In the genomic region with DNA sequence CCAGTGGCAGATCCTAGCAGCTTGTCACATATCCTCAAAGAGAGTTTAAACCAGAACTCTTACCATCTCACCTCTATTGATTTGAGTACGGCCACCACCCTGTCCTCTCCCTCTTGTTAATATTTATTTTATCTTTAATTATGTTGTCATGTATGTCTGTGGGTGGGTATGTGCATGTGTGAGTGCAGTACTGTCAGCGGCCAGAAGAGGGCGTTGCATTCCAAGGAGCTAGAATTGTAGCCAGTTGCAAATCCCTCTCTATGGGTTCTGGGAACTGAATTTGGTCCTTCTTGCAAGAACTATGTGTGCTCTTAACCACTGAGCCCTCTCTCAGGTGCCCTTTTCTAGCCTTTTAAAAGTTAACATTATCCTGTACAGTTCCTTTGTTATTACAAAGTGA, we compare ENCODE assay signal across 22 mouse cellular contexts.
A peak's percentile ranks its signal among the peaks of the same experiment; 100 is the strongest.
DNase-seq lines count a peak whose midpoint lies in the region; ATAC-seq and TF ChIP-seq lines count a peak whose summit lies in the region.
"Had no signal": no experiment of that assay in that cellular context is flagged by ENCODE, and none has a peak within 500 bp of the region (broad histone marks: within the 10 kb centered on the region; RNA-seq: fewer than 3 reads in every experiment).

No protein-coding gene starts in this region.

- DNase-seq in heart, adult 2 months, result no peak
- DNase-seq in heart, adult 11 months, result no peak
- no peak for DNase-seq in liver, postnatal 0 days
- DNase-seq in liver, embryonic 11.5 days (ENCODE audit: low spot score), result no peak
- peak; percentile 17 for DNase-seq in ES-CJ7 (ENCODE audit: low read depth, low spot score)
- peak; percentile 40 for DNase-seq in induced T-regulatory cell, adult 2 months (ENCODE audit: low read depth)
- DNase-seq: adrenal gland, postnatal 25 days; cerebellum, adult 2 months; cerebellum, postnatal 36 days; gastrocnemius, postnatal 36 days; kidney, adult 9 months; lung, adult 18-20 months; right cerebral cortex, postnatal 14 days; spleen, adult 18-20 months; thymus, adult 2 months had no signal

- H3K9ac ChIP-seq in heart, adult 2 months (ENCODE audit: low read depth, low read length), result no peak overlapping the region
- no peak overlapping the region for H3K9ac ChIP-seq in liver, postnatal 0 days (replicated peaks)
- H3K9ac ChIP-seq in liver, embryonic 11.5 days (ENCODE audit: low read depth, low read length), result no peak overlapping the region
- no peak overlapping the region for H3K9ac ChIP-seq in neural tube, embryonic 15.5 days (replicated peaks)
- H3K9ac ChIP-seq: forebrain, embryonic 12.5 days had no signal

- H3K27ac ChIP-seq in heart, adult 2 months, result no peak overlapping the region
- H3K27ac ChIP-seq in liver, postnatal 0 days (ENCODE audit: low read depth), result no peak overlapping the region
- no peak overlapping the region for H3K27ac ChIP-seq in liver, embryonic 11.5 days (ENCODE audit: low read depth, low read length)
- H3K27ac ChIP-seq in neural tube, embryonic 15.5 days (replicated peaks), result no peak overlapping the region
- H3K27ac ChIP-seq: forebrain, embryonic 12.5 days; heart, embryonic 10.5 days; macrophage had no signal

- TF ChIP-seq POLR2A in heart, adult 2 months (IDR thresholded peaks at IDR 0.05; ENCODE audit: insufficient read depth, low read depth, low read length), result no peak

- no peaks in the 10 kb centered on the region for H3K4me1 ChIP-seq in heart, adult 2 months (ENCODE audit: control insufficient read depth, insufficient read depth, low read length)
- no peaks in the 10 kb centered on the region for H3K4me1 ChIP-seq in liver, postnatal 0 days (ENCODE audit: insufficient read depth)
- no peaks in the 10 kb centered on the region for H3K4me1 ChIP-seq in liver, embryonic 11.5 days (replicated peaks; ENCODE audit: control insufficient read depth, insufficient read depth, low read length)
- H3K4me1 ChIP-seq in neural tube, embryonic 15.5 days, result no peaks in the 10 kb centered on the region; the same call in 1 of the 2 replicates
- H3K4me1 ChIP-seq: forebrain, embryonic 12.5 days; heart, embryonic 10.5 days had no signal

- H3K9me3 ChIP-seq in liver, postnatal 0 days (ENCODE audit: low read length), result 0 out of 2 replicates have a peak, but pooled peaks cover 5% of the 10 kb centered on the region
- H3K9me3 ChIP-seq in liver, embryonic 11.5 days (ENCODE audit: control insufficient read depth, low read length), result no peaks in the 10 kb centered on the region
- no peaks in the 10 kb centered on the region; the same call in 1 of the 2 replicates for H3K9me3 ChIP-seq in neural tube, embryonic 15.5 days (replicated peaks)
- H3K9me3 ChIP-seq: heart, embryonic 10.5 days had no signal

- H3K36me3 ChIP-seq in heart, adult 2 months (ENCODE audit: control insufficient read depth, insufficient read depth, low read length), result no peaks in the 10 kb centered on the region
- no peaks in the 10 kb centered on the region for H3K36me3 ChIP-seq in liver, postnatal 0 days (replicated peaks; ENCODE audit: insufficient read depth, low read length)
- H3K36me3 ChIP-seq in liver, embryonic 11.5 days (ENCODE audit: control insufficient read depth, insufficient read depth, low read length), result no peaks in the 10 kb centered on the region
- no peaks in the 10 kb centered on the region for H3K36me3 ChIP-seq in neural tube, embryonic 15.5 days
- H3K36me3 ChIP-seq: forebrain, embryonic 12.5 days; heart, embryonic 10.5 days had no signal

- no peak overlapping the region for H3K4me2 ChIP-seq in liver, postnatal 0 days (ENCODE audit: low read depth, low read length)
- no peak overlapping the region for H3K4me2 ChIP-seq in liver, embryonic 11.5 days
- no peak overlapping the region for H3K4me2 ChIP-seq in neural tube, embryonic 15.5 days
- H3K4me2 ChIP-seq: forebrain, embryonic 12.5 days; midbrain, embryonic 11.5 days had no signal

- no peak for TF ChIP-seq EP300 in heart, adult 2 months (IDR thresholded peaks at IDR 0.05; ENCODE audit: insufficient read depth, low read depth, low read length)
- TF ChIP-seq EP300 in liver, postnatal 0 days (IDR thresholded peaks at IDR 0.05; ENCODE audit: low read depth), result no peak

- no peaks in the 10 kb centered on the region for H3K27me3 ChIP-seq in heart, adult 2 months (ENCODE audit: control insufficient read depth, insufficient read depth, low read length)
- no peaks in the 10 kb centered on the region for H3K27me3 ChIP-seq in liver, postnatal 0 days (ENCODE audit: insufficient read depth, low read length)
- no peaks in the 10 kb centered on the region for H3K27me3 ChIP-seq in liver, embryonic 11.5 days (replicated peaks; ENCODE audit: control insufficient read depth, insufficient read depth, low read length)
- H3K27me3 ChIP-seq in neural tube, embryonic 15.5 days (replicated peaks), result no peaks in the 10 kb centered on the region
- H3K27me3 ChIP-seq: forebrain, embryonic 12.5 days; Patski had no signal

- ATAC-seq in liver, postnatal 0 days, result no peak
- no peak for ATAC-seq in liver, embryonic 11.5 days (replicated peaks; ENCODE audit: low FRiP score)
- no peak for ATAC-seq in neural tube, embryonic 15.5 days (ENCODE audit: low FRiP score)
- ATAC-seq: inflammation-experienced regulatory T-cells, adult 6 months; Patski had no signal

- peak; percentile 30 for TF ChIP-seq CTCF in heart, adult 2 months (IDR thresholded peaks at IDR 0.05)
- peak; percentile 12; the same call in 1 of the 2 replicates for TF ChIP-seq CTCF in liver, postnatal 0 days (IDR thresholded peaks at IDR 0.05; ENCODE audit: low read depth)

- H3K4me3 ChIP-seq in heart, adult 2 months, result no peak overlapping the region
- H3K4me3 ChIP-seq in liver, postnatal 0 days (ENCODE audit: low read depth, low read length), result no peak overlapping the region
- H3K4me3 ChIP-seq in liver, embryonic 11.5 days (ENCODE audit: low read depth, low read length), result no peak overlapping the region
- no peak overlapping the region for H3K4me3 ChIP-seq in neural tube, embryonic 15.5 days (replicated peaks)
- H3K4me3 ChIP-seq: forebrain, embryonic 12.5 days; heart, embryonic 10.5 days had no signal

- no peaks in the 10 kb centered on the region for H3K79me2 ChIP-seq in heart, adult 2 months (replicated peaks; ENCODE audit: control insufficient read depth, insufficient read depth, low read length)

- intact Hi-C loops in heart, adult 2 months (cut with DNase I), result no loop called here

- 89% methylated on average over 3 of the region's 3 CpGs for WGBS in heart, adult 2 months
- 76% methylated on average over 3 of the region's 3 CpGs for WGBS in liver, postnatal 0 days (ENCODE audit: insufficient replicate concordance)
- WGBS in liver, embryonic 11.5 days, result 79% methylated on average over 3 of the region's 3 CpGs
- WGBS in neural tube, embryonic 15.5 days, result 92% methylated on average over 3 of the region's 3 CpGs

Comparison
In these comparisons a context has a peak if more than half of its experiments do, and no peak if none do; other contexts are left out.
1. DNase-seq: peak in ES-CJ7 (single experiment) and induced T-regulatory cell, adult 2 months (single experiment); none in heart, adult 2 months (0 of 2), heart, adult 11 months (single experiment), liver, postnatal 0 days (single experiment) and liver, embryonic 11.5 days (single experiment).